Mouse (Mus musculus) WW6 (cell line): Measurements from ENCODE around the gene S100pbp.
A peak's percentile ranks its signal among the peaks of the same experiment; 100 is the strongest.
"Not testable (repeated sequence)": the region's sequence is repeated elsewhere in the genome, so short reads cannot be mapped to it uniquely, and the experiment has no call there.

Experiments
- DNase-seq: peaks from one replicate; pipeline ENCODE4 v3.0.0-alpha.2; 2013; ENCODE audit warnings: low read depth, low spot score

Gene S100pbp

DNA sequence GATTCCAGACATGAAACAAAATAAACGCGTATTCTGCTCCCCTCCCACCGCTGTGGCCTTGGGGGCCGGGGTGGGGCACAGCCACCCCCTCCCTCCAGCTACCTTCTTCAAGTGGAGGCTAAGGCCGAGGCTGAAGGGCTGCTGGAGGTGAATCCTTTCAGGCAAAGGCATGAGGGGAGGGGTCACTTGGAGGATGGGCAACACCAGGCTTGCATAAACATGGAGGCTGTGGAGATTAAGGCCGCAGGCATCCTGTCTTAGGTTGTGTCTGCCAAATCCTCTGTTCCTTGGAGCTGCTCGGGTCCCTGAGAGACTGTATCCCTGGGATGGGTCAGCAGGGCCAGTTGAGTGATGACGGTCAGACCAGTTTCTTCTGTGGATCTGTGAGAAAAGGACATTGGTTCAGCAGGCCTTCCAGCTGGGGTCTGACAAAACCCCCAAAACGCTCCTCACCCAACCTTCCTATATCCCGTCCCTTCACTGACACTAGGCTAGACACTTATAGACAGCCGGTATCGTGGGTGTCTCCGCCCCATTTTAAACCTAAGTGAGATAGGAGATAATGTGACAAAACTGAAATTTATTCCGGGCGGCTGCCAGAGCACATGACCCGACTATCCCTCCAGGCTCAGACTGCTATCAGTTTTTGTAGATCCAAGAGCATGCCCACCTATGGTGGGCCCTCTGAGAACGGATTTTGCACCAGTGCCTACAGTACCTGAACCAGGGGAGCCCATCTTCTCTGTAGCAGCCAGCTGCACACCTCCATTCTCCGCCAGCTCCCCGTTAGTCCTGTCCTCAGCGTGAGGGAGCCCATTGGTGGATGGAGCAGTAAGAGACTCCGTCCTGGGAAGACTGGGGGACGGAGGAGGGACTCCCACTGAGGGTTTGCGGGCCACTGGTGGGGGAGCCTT, 31.8 kb upstream of the S100pbp start:
- DNase-seq, result no peak

- DNase-seq, result no peak
Observed at GRCm38 (mm10) chr4:129220376-129221089, 31.0 kb upstream of the S100pbp start.

DNA sequence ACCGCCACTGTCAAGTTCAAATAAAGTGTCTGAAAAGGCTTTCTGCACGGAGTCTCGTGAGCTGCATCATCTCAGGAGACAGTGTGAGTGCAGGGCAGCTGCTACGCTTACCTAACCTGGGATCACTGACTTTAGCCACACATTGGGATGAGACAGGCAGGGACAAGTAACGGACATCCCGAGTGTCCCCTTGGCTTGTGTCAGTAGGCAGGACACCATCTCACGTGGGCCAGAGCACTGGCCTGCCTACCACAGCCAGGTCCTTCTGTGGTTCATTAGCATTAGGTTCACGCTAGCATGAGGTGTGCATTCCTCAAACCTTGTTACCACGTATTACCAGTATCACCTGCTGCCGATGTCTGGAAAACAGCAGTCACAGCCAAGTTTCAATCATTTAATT, 29.7 kb upstream of the S100pbp start:
- DNase-seq, result no peak

- no peak for DNase-seq
Observed at GRCm38 (mm10) chr4:129218569-129219175, 29.1 kb upstream of the S100pbp start.

DNA sequence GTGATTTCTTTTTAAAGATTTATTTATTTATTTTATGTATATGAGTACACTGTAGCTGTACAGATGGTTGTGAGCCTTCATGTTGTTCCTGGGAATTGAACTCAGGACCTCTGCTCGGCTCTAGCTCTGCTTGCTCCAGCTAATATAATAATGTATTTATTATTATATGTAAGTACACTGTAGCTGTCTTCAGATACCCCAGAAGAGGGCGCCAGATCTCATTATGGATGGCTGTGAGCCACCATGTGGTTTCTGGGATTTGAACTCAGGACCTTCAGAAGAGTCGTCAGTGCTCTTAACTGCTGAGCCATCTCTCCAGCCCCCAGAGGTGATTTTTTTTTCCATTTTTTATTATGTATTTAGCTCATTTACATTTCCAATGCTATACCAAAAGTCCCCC, 23.0 kb upstream of the S100pbp start:
- DNase-seq, result not testable (repeated sequence)

GRCm38 (mm10) chr4:129211461-129211860, 21.9 kb upstream of the S100pbp start:
- no peak for DNase-seq

GRCm38 (mm10) chr4:129209504-129209903, 20.0 kb upstream of the S100pbp start:
- DNase-seq, result no peak

GRCm38 (mm10) chr4:129206792-129207191, 17.3 kb upstream of the S100pbp start:
- no peak for DNase-seq

GRCm38 (mm10) chr4:129204655-129205054, 15.1 kb upstream of the S100pbp start:
- DNase-seq, result no peak

DNA sequence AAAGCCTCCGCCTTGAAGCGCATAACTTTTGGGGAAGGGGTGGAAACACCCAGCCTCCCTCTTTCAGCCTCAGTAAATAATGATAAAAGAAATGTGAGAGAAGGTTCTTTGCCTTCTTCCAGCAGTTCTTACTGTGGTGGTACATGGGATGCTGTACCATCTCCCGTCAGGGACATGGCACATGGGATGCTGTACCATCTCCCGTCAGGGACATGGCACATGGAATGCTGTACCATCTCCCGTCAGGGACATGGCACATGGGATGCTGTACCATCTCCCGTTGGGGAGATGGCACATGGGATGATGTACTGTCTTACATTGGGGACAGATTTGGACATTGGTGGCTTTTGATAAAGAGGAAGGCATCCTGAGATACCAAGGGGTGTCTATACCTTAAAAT, 8.0 kb upstream of the S100pbp start:
- DNase-seq, result no peak

DNA sequence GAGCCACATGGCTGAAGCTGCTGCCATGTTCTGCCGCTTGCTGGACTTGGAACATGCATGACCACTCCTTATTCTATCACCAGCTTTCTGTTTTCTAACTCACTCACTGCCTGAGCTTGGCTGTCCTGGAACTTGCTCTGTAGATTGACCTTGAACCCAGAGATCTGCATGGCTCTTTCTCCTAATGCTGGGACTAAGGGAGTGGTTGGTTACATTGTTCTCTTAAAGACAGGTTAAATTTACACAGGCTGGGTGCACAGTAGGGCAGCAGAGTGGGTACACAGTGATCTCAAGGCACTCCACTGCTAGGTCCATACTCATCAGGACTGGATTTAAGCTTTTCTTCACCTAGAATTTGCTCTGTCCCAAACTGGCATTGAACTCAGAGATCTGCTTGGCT, 4.8 kb upstream of the S100pbp start:
- DNase-seq, result no peak

DNA sequence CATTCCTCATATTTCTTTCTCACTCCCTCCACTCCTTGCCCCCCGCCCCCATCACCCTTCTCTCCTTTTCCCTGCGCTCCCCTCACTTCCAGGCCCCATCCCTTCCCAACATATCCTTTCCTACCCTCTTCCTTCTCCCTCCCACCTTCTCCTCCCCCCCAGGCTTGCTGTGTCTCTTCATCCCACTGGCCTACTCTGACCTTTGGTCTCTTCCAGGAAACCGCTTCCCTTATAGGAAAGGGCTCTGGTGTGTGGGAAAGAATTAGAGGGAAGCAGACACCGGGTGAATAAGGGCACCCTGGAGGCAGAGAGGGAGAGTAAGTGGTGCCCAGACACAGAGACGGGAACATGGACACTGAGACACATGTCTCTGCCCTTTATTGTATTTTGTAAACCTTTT, 2.2 kb upstream of the S100pbp start:
- DNase-seq, result no peak

DNA sequence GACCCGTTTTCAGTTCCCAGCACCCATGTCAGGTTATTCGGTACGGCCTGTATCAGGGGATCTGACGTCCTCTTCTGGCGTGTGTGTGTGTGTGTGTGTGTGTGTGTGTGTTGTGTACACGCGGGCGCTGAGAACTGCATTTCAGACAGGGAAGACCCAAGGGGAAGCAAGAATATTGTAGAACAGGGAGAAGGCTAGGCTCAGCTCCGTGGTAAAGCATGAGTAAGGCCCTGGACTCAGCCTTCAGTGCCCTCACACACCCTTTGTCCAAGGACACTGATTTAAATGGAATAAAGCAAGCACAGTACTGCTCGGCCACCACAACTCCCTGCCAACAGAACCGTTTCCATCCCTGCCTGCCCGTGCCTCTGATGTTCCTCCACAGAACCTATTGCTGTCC, 1.0 kb upstream of the S100pbp start:
- no peak for DNase-seq

DNA sequence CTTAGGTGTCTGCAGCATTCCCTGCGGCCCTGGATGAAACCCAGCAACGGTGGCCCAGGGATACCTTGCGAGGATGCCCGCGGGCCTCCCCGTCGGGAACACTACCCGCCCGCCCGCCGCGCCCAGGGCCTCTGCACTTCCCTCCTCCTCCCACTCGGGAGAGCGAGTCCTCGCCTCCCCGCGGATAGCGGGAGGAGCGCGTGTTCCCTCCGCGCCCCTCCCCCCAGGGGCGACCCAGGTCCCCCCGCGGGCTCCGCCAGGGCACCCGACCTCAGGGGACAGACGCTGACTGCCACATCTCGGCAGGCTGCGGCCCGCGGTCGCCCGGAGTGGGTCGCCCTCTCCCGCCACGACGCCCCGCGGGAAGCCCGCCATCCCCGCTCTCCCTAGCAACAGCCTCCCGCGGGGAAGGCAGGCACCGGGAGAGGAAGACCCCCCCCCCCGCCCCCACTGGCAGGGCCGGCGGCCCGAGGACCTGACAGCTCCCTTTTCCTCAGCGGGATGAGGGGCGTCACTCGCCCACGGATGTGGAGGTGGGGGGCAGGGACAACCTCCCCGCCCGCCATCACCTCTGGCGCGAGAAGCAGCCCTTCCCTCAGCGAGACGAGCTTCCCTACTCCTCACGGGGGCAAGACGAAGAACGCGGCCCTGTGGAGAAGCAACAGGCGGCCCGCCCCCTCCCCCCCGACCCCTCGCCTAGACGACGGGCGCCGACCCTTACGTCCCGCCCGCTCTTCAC, 555 bp downstream of the S100pbp start:
- DNase-seq, result peak; percentile 40

DNA sequence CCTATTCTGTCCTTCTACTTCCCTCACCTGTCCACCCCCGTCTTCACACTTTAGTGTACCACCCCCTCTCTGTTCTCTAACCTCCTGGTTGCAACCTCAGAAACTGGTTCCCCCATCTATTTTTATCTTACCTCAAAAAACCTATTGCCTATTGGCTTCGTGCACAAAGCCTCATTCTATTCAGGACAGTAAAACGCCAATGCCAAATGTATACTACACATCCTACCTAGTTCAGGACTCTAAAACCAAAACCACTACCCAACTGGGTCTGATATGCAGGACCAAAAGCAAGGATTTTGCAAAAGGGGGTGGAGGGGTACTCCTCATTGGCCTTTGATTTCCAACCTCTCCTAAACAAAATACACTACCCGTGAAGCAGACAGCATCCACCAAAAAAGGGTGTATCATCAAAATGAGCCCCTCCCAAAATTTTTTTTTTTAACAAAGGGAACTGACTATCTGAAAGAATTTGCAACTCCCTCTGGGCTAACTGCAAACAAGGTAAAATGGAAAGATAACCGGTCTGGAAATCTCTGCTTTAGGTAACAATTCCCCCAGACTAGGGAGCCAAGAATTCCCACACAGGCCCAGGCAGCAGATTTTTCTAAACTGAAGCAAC, 1.4 kb downstream of the S100pbp start:
- no peak for DNase-seq

GRCm38 (mm10) chr4:129179560-129179959, 10.0 kb downstream of the S100pbp start:
- no peak for DNase-seq

DNA sequence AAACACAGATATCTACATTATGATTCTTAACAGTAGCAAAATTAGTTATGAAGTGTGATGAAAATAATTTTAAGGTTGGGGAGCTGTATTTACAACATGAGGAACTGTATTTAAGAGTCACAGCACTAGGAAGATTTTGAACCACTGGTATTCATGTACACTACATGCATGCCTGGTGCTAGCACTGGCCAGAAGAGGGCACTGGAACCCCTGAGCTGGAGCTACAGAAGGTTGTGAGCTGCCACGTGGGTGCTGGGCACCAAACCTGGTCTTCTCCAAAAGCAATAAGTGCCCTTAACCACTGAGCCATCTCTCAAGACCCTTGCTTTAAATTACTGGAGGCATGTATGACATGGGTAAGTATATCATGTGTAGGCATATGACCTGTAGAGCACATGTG, 17.0 kb downstream of the S100pbp start:
- DNase-seq, result no peak

GRCm38 (mm10) chr4:129161581-129162255, 27.8 kb downstream of the S100pbp start:
- DNase-seq, result peak; percentile 18

- DNase-seq, result no peak
Observed at GRCm38 (mm10) chr4:129161076-129161475, 28.5 kb downstream of the S100pbp start.

- no peak for DNase-seq
Observed at GRCm38 (mm10) chr4:129158549-129158948, 31.0 kb downstream of the S100pbp start.

GRCm38 (mm10) chr4:129157541-129157940, 32.0 kb downstream of the S100pbp start:
- DNase-seq, result no peak
